Mouse (Mus musculus): ENCODE measurements around the gene Gpr153. TPM values are rescaled to one million over a fixed set of nuclear protein-coding genes. Genes with fewer than 3 reads are reported as not detected.
A peak's percentile ranks its signal among the peaks of the same experiment; 100 is the strongest.

Gpr153 gene
- total RNA-seq, 2 experiments from 2014 or later = 0.12 TPM; not detected in 1

GRCm38 (mm10) chr4:152264177-152264530, 9.9 kb upstream of the Gpr153 start:
- ATAC-seq (replicated peaks; ENCODE audit: poor library complexity) = no peak

- peak; percentile 43; the same call in 1 of the 2 replicates for ATAC-seq (replicated peaks; ENCODE audit: poor library complexity)
These were observed 9.0 kb upstream of the Gpr153 start for GRCm38 (mm10) chr4:152264867-152265568.

GRCm38 (mm10) chr4:152265791-152266190, 8.2 kb upstream of the Gpr153 start:
- no peak for ATAC-seq (replicated peaks; ENCODE audit: poor library complexity)

- no peak for ATAC-seq (replicated peaks; ENCODE audit: poor library complexity)
These were observed 7.7 kb upstream of the Gpr153 start for GRCm38 (mm10) chr4:152266236-152266895.

GRCm38 (mm10) chr4:152267748-152268369, 6.2 kb upstream of the Gpr153 start:
- no peak for ATAC-seq (replicated peaks; ENCODE audit: poor library complexity)

- no peak for ATAC-seq (replicated peaks; ENCODE audit: poor library complexity)
These were observed 4.1 kb upstream of the Gpr153 start for GRCm38 (mm10) chr4:152269967-152270366.

- no peak for ATAC-seq (replicated peaks; ENCODE audit: poor library complexity)
These were observed 3.4 kb upstream of the Gpr153 start for GRCm38 (mm10) chr4:152270599-152270998.

- ATAC-seq (replicated peaks; ENCODE audit: poor library complexity) = no peak
These were observed 2.7 kb upstream of the Gpr153 start for GRCm38 (mm10) chr4:152271334-152271733.

- no peak for ATAC-seq (replicated peaks; ENCODE audit: poor library complexity)
These were observed 2.0 kb upstream of the Gpr153 start for GRCm38 (mm10) chr4:152272006-152272405.

GRCm38 (mm10) chr4:152272449-152273049, 1.5 kb upstream of the Gpr153 start:
- ATAC-seq (replicated peaks; ENCODE audit: poor library complexity) = peak; percentile 43; the same call in 1 of the 2 replicates

GRCm38 (mm10) chr4:152273191-152273590, 841 bp upstream of the Gpr153 start:
- no peak for ATAC-seq (replicated peaks; ENCODE audit: poor library complexity)

- ATAC-seq (replicated peaks; ENCODE audit: poor library complexity) = peak; percentile 51
These were observed 674 bp downstream of the Gpr153 start for GRCm38 (mm10) chr4:152274681-152275131.

GRCm38 (mm10) chr4:152276389-152277347, 2.6 kb downstream of the Gpr153 start:
- ATAC-seq (replicated peaks; ENCODE audit: poor library complexity) = peak; percentile 43; the same call in 1 of the 2 replicates

GRCm38 (mm10) chr4:152277916-152278315, 3.9 kb downstream of the Gpr153 start:
- no peak for ATAC-seq (replicated peaks; ENCODE audit: poor library complexity)

- ATAC-seq (replicated peaks; ENCODE audit: poor library complexity) = no peak
These were observed 5.0 kb downstream of the Gpr153 start for GRCm38 (mm10) chr4:152278986-152279385.

- no peak for ATAC-seq (replicated peaks; ENCODE audit: poor library complexity)
These were observed 7.6 kb downstream of the Gpr153 start for GRCm38 (mm10) chr4:152281601-152282000.

- ATAC-seq (replicated peaks; ENCODE audit: poor library complexity) = no peak
These were observed 8.7 kb downstream of the Gpr153 start for GRCm38 (mm10) chr4:152282721-152283120.

GRCm38 (mm10) chr4:152283186-152283950, 9.3 kb downstream of the Gpr153 start:
- ATAC-seq (replicated peaks; ENCODE audit: poor library complexity) = peak; percentile 81

- no peak for ATAC-seq (replicated peaks; ENCODE audit: poor library complexity)
These were observed 11.5 kb downstream of the Gpr153 start for GRCm38 (mm10) chr4:152285505-152285904.

GRCm38 (mm10) chr4:152286183-152286582, 12.2 kb downstream of the Gpr153 start:
- ATAC-seq (replicated peaks; ENCODE audit: poor library complexity) = peak; percentile 32
